9 mouse cellular contexts compared by ENCODE assay signal in the genomic region with DNA sequence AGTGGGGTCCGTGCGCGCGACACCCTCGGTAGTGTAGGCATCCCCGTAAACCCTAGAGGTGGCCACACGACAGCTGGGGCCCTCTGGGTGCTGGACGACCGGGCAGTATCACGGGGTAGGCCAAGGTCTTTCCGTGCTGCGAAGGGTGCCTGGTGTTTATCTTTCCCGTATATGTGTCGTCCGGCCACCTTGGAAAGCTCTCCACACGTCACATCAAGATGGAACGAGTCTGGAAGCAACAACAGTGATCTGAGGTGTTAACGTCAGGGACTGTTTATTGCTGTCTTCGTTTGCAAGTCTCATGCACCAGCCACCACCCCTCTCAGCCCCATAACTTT. TPM values are rescaled to one million over a fixed set of nuclear protein-coding genes. Genes with fewer than 3 reads are reported as not detected.
DNase-seq lines count a peak whose midpoint lies in the region; ATAC-seq lines count a peak whose summit lies in the region.
"Had no signal": no experiment of that assay in that cellular context is flagged by ENCODE, and none has a peak within 500 bp of the region (broad histone marks: within the 10 kb centered on the region; RNA-seq: fewer than 3 reads in every experiment).

No protein-coding gene starts in this region.

- peaks cover 4% of the 10 kb centered on the region; the same call in 1 of the 2 replicates for H3K36me3 ChIP-seq in kidney, embryonic 14.5 days (ENCODE audit: control insufficient read depth, insufficient read depth, low read length)

- DNase-seq in kidney, adult 11 months = no peak
- DNase-seq in T-cell, adult 2 months (ENCODE audit: low spot score) = peak; percentile 70
- DNase-seq in adrenal gland, adult (ENCODE audit: inconsistent age in 2 of 2, low spot score in 1 of 2) = no peak
- no peak for DNase-seq in frontal cortex, postnatal 25 days (ENCODE audit: low spot score in 2 of 2)
- no peak for DNase-seq in urinary bladder, adult 2 months (ENCODE audit: low spot score)

- H3K4me3 ChIP-seq in kidney, embryonic 14.5 days (ENCODE audit: low read length) = peak overlapping the region; percentile 91

- no peaks in the 10 kb centered on the region for H3K9me3 ChIP-seq in kidney, embryonic 14.5 days (ENCODE audit: control insufficient read depth, low read length)

- H3K4me2 ChIP-seq in kidney, embryonic 14.5 days (replicated peaks; ENCODE audit: low read depth, low read length) = peak overlapping the region; percentile 68

- H3K4me1 ChIP-seq in kidney, embryonic 14.5 days (ENCODE audit: control insufficient read depth, insufficient read depth, low read length) = peaks cover 5% of the 10 kb centered on the region; the same call in 1 of the 2 replicates

- WGBS in kidney, embryonic 14.5 days = under 1% methylated on average over 14 of the region's 19 CpGs

- no peaks in the 10 kb centered on the region for H3K27me3 ChIP-seq in kidney, embryonic 14.5 days (ENCODE audit: control insufficient read depth, insufficient read depth, low read length)

- no peak for ATAC-seq in kidney, embryonic 14.5 days (ENCODE audit: low FRiP score, low TSS enrichment)
- peak; percentile 31 for ATAC-seq in granulocyte monocyte progenitor cell, adult 5-6 weeks (replicated peaks; ENCODE audit: poor library complexity, severe bottlenecking)
- ATAC-seq in megakaryocyte, adult 5-6 weeks (ENCODE audit: poor library complexity, severe bottlenecking) = peak; percentile 43; the same call in 1 of the 2 replicates

- peak overlapping the region; percentile 93 for H3K27ac ChIP-seq in kidney, embryonic 14.5 days (ENCODE audit: low read depth, low read length)

- H3K9ac ChIP-seq in kidney, embryonic 14.5 days (ENCODE audit: low read depth, low read length) = peak overlapping the region; percentile 90

RNA-seq across cellular contexts. Expression of a gene that starts 1.0 kb away (rescaled TPM):
- polyA plus RNA-seq in kidney, embryonic 14.5 days (2014; fragmentation: Nextera tagmentation; extraction: Ambion mirVana) = 149 and 178 TPM in 2 replicates
- 58.5 and 75.8 TPM in 2 replicates for total RNA-seq in granulocyte monocyte progenitor cell, adult 5-6 weeks (2014; fragmentation: Nextera tagmentation)
- 80.5 and 99.6 TPM in 2 replicates for total RNA-seq in granulocyte monocyte progenitor cell, adult 5-6 weeks (2017)
- 130 and 132 TPM in 2 replicates for total RNA-seq in megakaryocyte, adult 5-6 weeks (2015)
- 125 and 133 TPM in 2 replicates for total RNA-seq in megakaryocyte, adult 5-6 weeks (2017)
- polyA plus RNA-seq in urinary bladder, adult 2 months (2012; rRNA removed) = 119 and 148 TPM in 2 replicates

RNA-seq across cellular contexts. Expression of a gene that starts 11.4 kb away (rescaled TPM):
- polyA plus RNA-seq in kidney, embryonic 14.5 days (2014; fragmentation: Nextera tagmentation; extraction: Ambion mirVana) = 2.8 and 4.5 TPM in 2 replicates
- 2.8 and 7.6 TPM in 2 replicates for total RNA-seq in granulocyte monocyte progenitor cell, adult 5-6 weeks (2014; fragmentation: Nextera tagmentation)
- 0.88 and 2.1 TPM in 2 replicates for total RNA-seq in granulocyte monocyte progenitor cell, adult 5-6 weeks (2017)
- 0.55 and 0.71 TPM in 2 replicates for total RNA-seq in megakaryocyte, adult 5-6 weeks (2015)
- 0.26 and 0.45 TPM in 2 replicates for total RNA-seq in megakaryocyte, adult 5-6 weeks (2017)
- polyA plus RNA-seq in urinary bladder, adult 2 months (2012; rRNA removed) = 18.5 and 20.1 TPM in 2 replicates

RNA-seq across cellular contexts. Expression of a gene that starts 29.0 kb away (rescaled TPM):
- polyA plus RNA-seq in kidney, embryonic 14.5 days (2014; fragmentation: Nextera tagmentation; extraction: Ambion mirVana) = 0.49 and 0.88 TPM in 2 replicates
- 0.32 and 0.95 TPM in 2 replicates for total RNA-seq in granulocyte monocyte progenitor cell, adult 5-6 weeks (2014; fragmentation: Nextera tagmentation)
- total RNA-seq in granulocyte monocyte progenitor cell, adult 5-6 weeks (2017) = 0.31 TPM in 1 of 2 replicates, not detected in the other
- total RNA-seq in megakaryocyte, adult 5-6 weeks (2015) = 0.09 and 0.30 TPM in 2 replicates
- 0.18 TPM in 1 of 2 replicates, not detected in the other for total RNA-seq in megakaryocyte, adult 5-6 weeks (2017)
- polyA plus RNA-seq in urinary bladder, adult 2 months (2012; rRNA removed) = 2.7 and 3.3 TPM in 2 replicates
- total RNA-seq: common myeloid progenitor, adult 5-6 weeks had no signal

RNA-seq across cellular contexts. Expression of a gene that starts 36.6 kb away (rescaled TPM):
- polyA plus RNA-seq in kidney, embryonic 14.5 days (2014; fragmentation: Nextera tagmentation; extraction: Ambion mirVana) = 14.3 and 18.0 TPM in 2 replicates
- total RNA-seq in granulocyte monocyte progenitor cell, adult 5-6 weeks (2014; fragmentation: Nextera tagmentation) = 2.9 and 18.0 TPM in 2 replicates
- 15.6 and 17.7 TPM in 2 replicates for total RNA-seq in granulocyte monocyte progenitor cell, adult 5-6 weeks (2017)
- total RNA-seq in megakaryocyte, adult 5-6 weeks (2015) = 5.9 and 6.4 TPM in 2 replicates
- 23.5 and 29.0 TPM in 2 replicates for total RNA-seq in megakaryocyte, adult 5-6 weeks (2017)
- 51.2 and 56.1 TPM in 2 replicates for polyA plus RNA-seq in urinary bladder, adult 2 months (2012; rRNA removed)

RNA-seq across cellular contexts. Expression of a gene that starts 52.4 kb away (rescaled TPM):
- 28.9 and 43.1 TPM in 2 replicates for polyA plus RNA-seq in kidney, embryonic 14.5 days (2014; fragmentation: Nextera tagmentation; extraction: Ambion mirVana)
- not detected in 2 replicates for total RNA-seq in granulocyte monocyte progenitor cell, adult 5-6 weeks (2014; fragmentation: Nextera tagmentation)
- not detected in 2 replicates for total RNA-seq in granulocyte monocyte progenitor cell, adult 5-6 weeks (2017)
- total RNA-seq in megakaryocyte, adult 5-6 weeks (2015) = 0.18 and 0.20 TPM in 2 replicates
- total RNA-seq in megakaryocyte, adult 5-6 weeks (2017) = 0.22 and 0.94 TPM in 2 replicates
- polyA plus RNA-seq in urinary bladder, adult 2 months (2012; rRNA removed) = 138 and 226 TPM in 2 replicates
